Mouse (Mus musculus): ENCODE results near the gene Zfp362. TPM values are rescaled to one million over a fixed set of nuclear protein-coding genes. Genes with fewer than 3 reads are reported as not detected.

The Zfp362 gene
- polyA plus RNA-seq, 1 experiment from 2014 or later = 32.8 TPM

- Histone ChIP-seq H3K79me2 (ENCODE audit: inconsistent target) (no peaks in the 10 kb centered on the region), H3K27ac (no peak overlapping the region), H3K4me3 (ENCODE audit: inconsistent target) (no peak overlapping the region), H3K36me3 (ENCODE audit: inconsistent target) (peaks cover 40% of the 10 kb centered on the region)
- WGBS (ENCODE audit: missing documents) = 93% methylated on average over 11 of the region's 11 CpGs
Measured at GRCm38 (mm10) chr4:128785921-128786654, 19.8 kb downstream of the Zfp362 start.

DNA sequence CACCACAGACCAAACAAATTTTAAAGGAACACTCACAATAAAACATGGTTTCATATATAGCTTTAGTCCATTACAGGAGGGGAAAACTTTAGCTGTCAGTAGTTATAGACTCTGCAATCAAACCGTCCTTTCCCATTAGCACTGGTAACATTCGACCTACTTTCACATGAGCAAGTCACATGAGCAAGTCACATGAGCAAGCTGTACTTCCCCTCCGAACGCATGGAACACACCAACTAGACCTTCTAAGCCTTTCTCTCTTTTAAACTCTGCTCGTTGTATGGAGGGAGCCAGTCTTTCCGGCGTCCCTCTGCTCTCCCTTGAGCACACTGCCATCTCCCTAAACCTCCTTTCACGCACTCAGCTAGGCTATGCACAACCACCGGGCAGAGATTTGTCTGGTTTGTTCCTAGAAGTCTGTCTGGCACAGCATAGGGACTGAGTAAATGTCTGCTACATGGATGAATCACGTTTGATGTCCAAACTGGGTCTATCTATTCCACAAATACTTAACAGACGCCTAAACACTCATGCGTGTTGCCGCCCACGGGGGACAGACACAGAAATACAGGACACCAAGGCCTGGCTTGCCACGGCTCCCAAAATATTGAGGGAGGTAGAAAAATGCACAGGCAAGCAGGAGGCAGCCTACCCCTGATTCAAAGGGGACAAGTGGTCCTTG lies 20.8 kb downstream of the Zfp362 start:
- no peak overlapping the region for H3K4me3 ChIP-seq (ENCODE audit: inconsistent target)
- no peaks in the 10 kb centered on the region for H3K79me2 ChIP-seq (ENCODE audit: inconsistent target)
- no peak overlapping the region for H3K27ac ChIP-seq
- H3K36me3 ChIP-seq (ENCODE audit: inconsistent target) = peaks cover 46% of the 10 kb centered on the region
- 96% methylated on average over 15 of the region's 15 CpGs for WGBS (ENCODE audit: missing documents)

DNA sequence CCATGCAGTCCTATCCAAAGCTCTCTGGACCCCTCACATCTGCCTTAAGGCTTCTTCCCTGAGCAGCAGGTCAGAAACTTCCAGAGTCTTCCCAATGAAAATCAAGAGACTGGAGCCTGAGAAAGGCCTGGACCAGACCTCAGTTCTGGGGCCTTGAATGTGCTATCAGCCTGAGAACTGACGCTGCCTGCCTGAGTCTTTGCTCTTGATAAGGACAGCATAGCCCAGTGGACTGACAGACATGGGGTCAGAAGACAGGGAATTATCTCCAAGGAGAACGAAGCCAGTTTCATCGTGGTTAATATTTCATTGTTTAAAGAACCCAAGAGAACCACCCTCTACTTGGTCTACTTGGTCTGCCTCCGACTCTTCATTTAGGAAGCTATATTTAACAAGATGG lies 23.2 kb downstream of the Zfp362 start:
- Histone ChIP-seq H3K79me2 (ENCODE audit: inconsistent target) (no peaks in the 10 kb centered on the region), H3K36me3 (ENCODE audit: inconsistent target) (peaks cover 56% of the 10 kb centered on the region), H3K4me3 (ENCODE audit: inconsistent target) (no peak overlapping the region), H3K27ac (no peak overlapping the region)
- WGBS (ENCODE audit: missing documents) = 93% methylated on average over 4 of the region's 4 CpGs

DNA sequence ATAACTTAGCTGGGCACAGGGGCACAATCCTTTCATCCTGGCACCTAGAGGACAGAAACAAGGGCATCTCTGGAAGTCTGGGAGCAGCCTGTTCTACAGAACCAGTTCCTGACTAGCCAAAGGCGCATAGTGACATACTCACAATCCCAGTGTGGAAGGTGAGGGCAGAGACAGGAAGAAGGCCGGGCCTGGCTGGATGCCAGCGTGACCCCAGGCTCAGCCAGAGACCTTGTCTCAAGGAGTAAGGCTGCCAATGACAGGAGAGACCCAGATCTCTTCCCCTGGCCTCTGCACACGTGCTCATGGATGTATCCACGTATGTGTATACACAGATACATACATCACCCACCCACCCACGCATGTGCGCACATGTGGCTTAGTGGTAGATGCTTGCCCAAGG lies 23.8 kb downstream of the Zfp362 start:
- peaks cover 58% of the 10 kb centered on the region for H3K36me3 ChIP-seq (ENCODE audit: inconsistent target)
- no peak overlapping the region for H3K27ac ChIP-seq
- no peak overlapping the region for H3K4me3 ChIP-seq (ENCODE audit: inconsistent target)
- no peaks in the 10 kb centered on the region for H3K79me2 ChIP-seq (ENCODE audit: inconsistent target)
- WGBS (ENCODE audit: missing documents) = 91% methylated on average over 6 of the region's 7 CpGs

GRCm38 (mm10) chr4:128777593-128777992 lies 28.3 kb downstream of the Zfp362 start:
- Histone ChIP-seq H3K4me3 (ENCODE audit: inconsistent target) (no peak overlapping the region), H3K36me3 (ENCODE audit: inconsistent target) (peaks cover 52% of the 10 kb centered on the region), H3K79me2 (ENCODE audit: inconsistent target) (no peaks in the 10 kb centered on the region), H3K27ac (no peak overlapping the region)
- 96% methylated on average over 11 of the region's 11 CpGs for WGBS (ENCODE audit: missing documents)

- WGBS (ENCODE audit: missing documents) = 69% methylated on average over 18 of the region's 20 CpGs
- H3K36me3 ChIP-seq (ENCODE audit: inconsistent target) = peaks cover 52% of the 10 kb centered on the region
Measured at GRCm38 (mm10) chr4:128776568-128777289, 29.1 kb downstream of the Zfp362 start.

DNA sequence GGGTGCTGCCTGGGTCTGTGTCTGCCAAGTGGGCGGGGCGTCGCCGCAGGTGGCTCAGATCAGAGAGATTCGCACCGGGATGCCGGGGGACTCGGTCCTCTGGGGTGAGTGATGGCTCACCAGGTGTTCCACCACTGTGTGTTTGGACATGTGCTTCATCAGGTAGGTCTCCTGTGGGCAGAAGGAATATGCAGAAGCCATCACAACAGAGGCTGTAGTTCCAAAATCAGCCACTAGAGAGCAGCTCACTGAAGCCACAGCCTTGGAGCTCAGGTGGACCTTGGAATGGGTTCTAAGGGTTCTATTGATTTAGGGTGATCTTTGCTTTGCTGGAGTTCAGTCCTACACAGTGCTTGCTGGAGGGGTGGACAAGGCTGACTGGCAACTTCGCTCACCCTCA lies 31.4 kb downstream of the Zfp362 start:
- H3K36me3 ChIP-seq (ENCODE audit: inconsistent target) = peaks cover 41% of the 10 kb centered on the region
- H3K27ac ChIP-seq = no peak overlapping the region
- 94% methylated on average over 9 of the region's 9 CpGs for WGBS (ENCODE audit: missing documents)
- H3K4me3 ChIP-seq (ENCODE audit: inconsistent target) = no peak overlapping the region
- no peaks in the 10 kb centered on the region for H3K79me2 ChIP-seq (ENCODE audit: inconsistent target)

More at GRCm38 (mm10) chr4:128776568-128777289, 29.1 kb downstream of the Zfp362 start:
- Histone ChIP-seq H3K27ac (no peak overlapping the region), H3K79me2 (ENCODE audit: inconsistent target) (no peaks in the 10 kb centered on the region), H3K4me3 (ENCODE audit: inconsistent target) (no peak overlapping the region)

DNA sequence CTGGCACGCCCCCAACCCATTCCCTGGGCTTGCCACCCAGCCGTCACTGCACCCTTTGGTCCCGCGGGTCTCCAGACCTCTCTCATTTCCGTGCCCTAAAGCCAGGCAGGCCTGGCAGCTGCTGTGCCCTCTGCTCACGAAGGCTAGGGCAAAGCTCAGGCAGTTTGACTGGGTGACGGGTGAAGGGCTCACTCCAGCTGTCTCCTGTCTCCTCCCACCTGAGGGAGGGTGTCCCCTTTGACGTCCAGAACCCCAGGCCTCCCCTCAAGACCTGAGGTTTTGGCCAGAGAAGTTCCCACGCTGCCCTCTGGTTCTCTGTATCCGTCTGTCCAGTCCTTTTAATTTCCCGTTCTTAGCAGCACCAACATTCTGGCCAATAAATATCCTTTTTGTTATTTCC lies 32.0 kb downstream of the Zfp362 start:
- no peak overlapping the region for H3K27ac ChIP-seq
- no peaks in the 10 kb centered on the region for H3K79me2 ChIP-seq (ENCODE audit: inconsistent target)
- 92% methylated on average over 11 of the region's 11 CpGs for WGBS (ENCODE audit: missing documents)
- H3K36me3 ChIP-seq (ENCODE audit: inconsistent target) = peaks cover 41% of the 10 kb centered on the region
- no peak overlapping the region for H3K4me3 ChIP-seq (ENCODE audit: inconsistent target)

DNA sequence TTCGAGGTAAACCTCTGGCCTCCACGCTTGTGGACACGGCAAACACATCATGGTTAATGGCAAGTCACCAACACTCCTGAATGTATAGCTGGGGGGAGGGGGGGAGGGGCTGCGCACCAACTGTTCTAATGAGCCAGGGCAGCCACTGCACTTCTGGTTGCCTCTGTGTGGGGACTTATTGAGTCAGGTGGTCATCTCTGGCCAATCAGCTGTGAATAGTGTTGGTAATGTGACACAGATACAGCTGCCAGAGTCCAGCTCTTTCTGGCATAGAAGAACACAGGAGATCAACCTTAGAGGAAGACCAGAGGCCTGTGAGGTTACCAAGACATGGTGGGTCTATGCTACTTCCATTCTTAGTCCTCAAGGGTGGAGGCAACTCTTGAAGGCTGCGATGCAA lies 35.1 kb downstream of the Zfp362 start:
- 91% methylated on average over 5 of the region's 5 CpGs for WGBS (ENCODE audit: missing documents)
- H3K36me3 ChIP-seq (ENCODE audit: inconsistent target) = peaks cover 27% of the 10 kb centered on the region; the same call in 1 of the 2 replicates

GRCm38 (mm10) chr4:128769569-128770355 lies 36.1 kb downstream of the Zfp362 start:
- H3K27ac ChIP-seq = no peak overlapping the region
- WGBS (ENCODE audit: missing documents) = 74% methylated on average over 13 of the region's 13 CpGs
- peaks cover 17% of the 10 kb centered on the region; the same call in 1 of the 2 replicates for H3K36me3 ChIP-seq (ENCODE audit: inconsistent target)
- no peaks in the 10 kb centered on the region for H3K79me2 ChIP-seq (ENCODE audit: inconsistent target)
- no peak overlapping the region for H3K4me3 ChIP-seq (ENCODE audit: inconsistent target)

More for the DNA sequence above, 35.1 kb downstream of the Zfp362 start:
- H3K4me3 ChIP-seq (ENCODE audit: inconsistent target) = no peak overlapping the region
- no peaks in the 10 kb centered on the region for H3K79me2 ChIP-seq (ENCODE audit: inconsistent target)
- no peak overlapping the region for H3K27ac ChIP-seq

GRCm38 (mm10) chr4:128768120-128768519 lies 37.7 kb downstream of the Zfp362 start:
- 51% methylated on average over 13 of the region's 13 CpGs for WGBS (ENCODE audit: missing documents)
- Histone ChIP-seq H3K4me3 (ENCODE audit: inconsistent target) (no peak overlapping the region), H3K79me2 (ENCODE audit: inconsistent target) (no peaks in the 10 kb centered on the region), H3K36me3 (ENCODE audit: inconsistent target) (peaks cover under 1% of the 10 kb centered on the region; the same call in 1 of the 2 replicates), H3K27ac (no peak overlapping the region)

- no peak overlapping the region for H3K4me3 ChIP-seq (ENCODE audit: inconsistent target)
- 94% methylated on average over 19 of the region's 20 CpGs for WGBS (ENCODE audit: missing documents)
Measured at GRCm38 (mm10) chr4:128766929-128767328, 38.9 kb downstream of the Zfp362 start.

GRCm38 (mm10) chr4:128760029-128760428 lies 45.8 kb downstream of the Zfp362 start:
- H3K79me2 ChIP-seq (ENCODE audit: inconsistent target) = no peaks in the 10 kb centered on the region
- H3K27ac ChIP-seq = no peak overlapping the region
- H3K36me3 ChIP-seq (ENCODE audit: inconsistent target) = no peaks in the 10 kb centered on the region
- 96% methylated on average over 6 of the region's 6 CpGs for WGBS (ENCODE audit: missing documents)
- no peak overlapping the region for H3K4me3 ChIP-seq (ENCODE audit: inconsistent target)

More at GRCm38 (mm10) chr4:128766929-128767328, 38.9 kb downstream of the Zfp362 start:
- H3K36me3 ChIP-seq (ENCODE audit: inconsistent target) = no peaks in the 10 kb centered on the region
- H3K27ac ChIP-seq = no peak overlapping the region
- H3K79me2 ChIP-seq (ENCODE audit: inconsistent target) = no peaks in the 10 kb centered on the region

GRCm38 (mm10) chr4:128759214-128759613 lies 46.6 kb downstream of the Zfp362 start:
- no peak overlapping the region for H3K4me3 ChIP-seq (ENCODE audit: inconsistent target)
- no peaks in the 10 kb centered on the region for H3K36me3 ChIP-seq (ENCODE audit: inconsistent target)
- no peak overlapping the region for H3K27ac ChIP-seq
- no peaks in the 10 kb centered on the region for H3K79me2 ChIP-seq (ENCODE audit: inconsistent target)
- 96% methylated on average over 5 of the region's 5 CpGs for WGBS (ENCODE audit: missing documents)
